Mouse (Mus musculus) liver, embryonic 12.5 days (tissue): ENCODE data around the gene Chit1. TPM values are rescaled to one million over a fixed set of nuclear protein-coding genes. Genes with fewer than 3 reads are reported as not detected.
A peak's percentile ranks its signal among the peaks of the same experiment; 100 is the strongest.

Source experiments
- ATAC-seq: fragments of 200-750 bp; cut with Nextera tagmentation; 2 replicates; pipeline ENCODE4 v1.8.0; 2017; ENCODE audit warnings: moderate number of reproducible peaks, mild to moderate bottlenecking, moderate library complexity
- H3K27ac ChIP-seq: fragments of 300-500 bp; sonication (generic); 2 replicates; pipeline ENCODE4 v1.5.1; 2016; ENCODE audit warnings: mild to moderate bottlenecking
- H3K27me3 ChIP-seq: fragments of 300-500 bp; sonication (generic); replicated peaks from 2 replicates; pipeline ENCODE4 v1.6.1; 2016; ENCODE audit warnings: mild to moderate bottlenecking, moderate library complexity
- H3K36me3 ChIP-seq: fragments of 300-500 bp; sonication (generic); 2 replicates; pipeline ENCODE4 v1.6.1; 2016; ENCODE audit warnings: mild to moderate bottlenecking, moderate library complexity
- H3K4me1 ChIP-seq: fragments of 300-500 bp; sonication (generic); 2 replicates; pipeline ENCODE4 v1.6.1; 2016
- H3K4me2 ChIP-seq: fragments of 300-500 bp; sonication (generic); 2 replicates; pipeline ENCODE4 v1.6.1; 2016; ENCODE audit warnings: mild to moderate bottlenecking, moderate library complexity
- H3K4me3 ChIP-seq: fragments of 300-500 bp; sonication (generic); 2 replicates; pipeline ENCODE4 v1.5.1; 2016; ENCODE audit warnings: mild to moderate bottlenecking, moderate library complexity
- H3K9ac ChIP-seq: fragments of 300-500 bp; sonication (generic); 2 replicates; pipeline ENCODE4 v1.6.1; 2016; ENCODE audit warnings: mild to moderate bottlenecking, moderate library complexity
- H3K9me3 ChIP-seq: fragments of 300-500 bp; sonication (generic); replicated peaks from 2 replicates; pipeline ENCODE4 v1.6.1; 2016; ENCODE audit warnings: mild to moderate bottlenecking, moderate library complexity
- WGBS: fragments of 180-500 bp; shearing (Covaris S2); methylation state at CpG from one replicate; pipeline ENCODE4 v1.1.7; 2016; ENCODE audit not compliant: insufficient replicate concordance; 5-methylcytosine and 5-hydroxymethylcytosine counted together
- polyA plus RNA-seq: library from polyadenylated mRNA; unstranded; fragments of >200 nt; fragmentation: Nextera tagmentation; extraction: Ambion mirVana; gene quantifications from 2 replicates; pipeline ENCODE4 v1.2.1, GENCODE M21; 2016

Gene Chit1
- polyA plus RNA-seq, 1 experiment from 2014 or later: 0.07 TPM

DNA sequence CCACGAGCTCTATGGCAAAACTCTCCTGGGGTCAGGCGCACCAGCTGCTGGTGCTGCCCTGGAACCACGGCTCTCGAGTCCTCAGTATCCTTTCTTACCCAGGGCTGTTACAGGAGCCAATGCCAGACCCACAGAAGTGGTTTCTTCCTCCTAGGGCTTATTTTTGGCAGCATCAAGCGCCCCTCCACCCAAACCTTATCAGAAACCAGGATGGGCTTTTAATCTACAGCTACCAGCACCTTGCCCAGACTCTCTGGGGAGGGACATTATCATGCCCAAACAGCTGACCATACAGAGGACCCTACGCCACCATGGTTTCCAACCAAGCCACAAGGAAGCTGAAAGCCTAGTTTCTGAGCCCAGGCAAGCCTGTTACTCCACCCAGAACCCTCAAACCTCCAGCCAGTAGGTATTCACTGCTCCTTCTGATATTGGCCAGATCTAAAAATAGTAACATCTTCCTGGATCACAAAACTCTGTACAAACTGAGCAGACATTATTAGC, 37.9 kb upstream of the Chit1 start:
- peak; percentile 93 for ATAC-seq
- H3K9ac ChIP-seq: peak overlapping the region; percentile 96
- H3K27ac ChIP-seq: peak overlapping the region; percentile 99
- H3K4me3 ChIP-seq: peak overlapping the region; percentile 84
- H3K36me3 ChIP-seq: peaks cover 38% of the 10 kb centered on the region
- WGBS: 14% methylated on average over 6 of the region's 6 CpGs
- peaks cover 5% of the 10 kb centered on the region for H3K27me3 ChIP-seq
- peak overlapping the region; percentile 73 for H3K4me2 ChIP-seq
- H3K9me3 ChIP-seq: no peaks in the 10 kb centered on the region
- H3K4me1 ChIP-seq: peaks cover 87% of the 10 kb centered on the region

DNA sequence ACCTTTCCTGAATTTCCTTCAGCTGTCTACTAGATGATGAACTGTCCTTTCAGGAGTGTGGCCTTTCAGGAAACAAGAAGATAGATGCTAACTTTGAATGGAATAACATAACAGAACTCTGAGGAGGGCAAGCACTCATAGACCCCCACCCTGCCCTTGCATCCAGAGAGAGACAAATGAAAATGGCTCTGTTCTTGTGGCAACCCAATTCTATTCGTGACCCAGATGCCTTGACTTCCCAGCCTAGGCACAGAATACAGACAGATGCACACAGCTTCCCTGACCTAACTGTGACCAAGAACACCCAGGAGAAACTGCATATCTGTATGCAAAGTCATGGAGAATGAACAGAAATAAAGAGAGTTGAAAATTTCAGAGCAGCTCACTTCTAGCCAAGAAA, 37.4 kb upstream of the Chit1 start:
- H3K9ac ChIP-seq: peak overlapping the region; percentile 96
- no peaks in the 10 kb centered on the region for H3K9me3 ChIP-seq
- H3K27ac ChIP-seq: peak overlapping the region; percentile 99
- peaks cover 87% of the 10 kb centered on the region for H3K4me1 ChIP-seq
- peak overlapping the region; percentile 73 for H3K4me2 ChIP-seq
- WGBS: 51% methylated on average over 1 of the region's 1 CpGs
- no peak for ATAC-seq
- no peaks in the 10 kb centered on the region for H3K27me3 ChIP-seq
- H3K4me3 ChIP-seq: peak overlapping the region; percentile 84
- H3K36me3 ChIP-seq: peaks cover 38% of the 10 kb centered on the region

DNA sequence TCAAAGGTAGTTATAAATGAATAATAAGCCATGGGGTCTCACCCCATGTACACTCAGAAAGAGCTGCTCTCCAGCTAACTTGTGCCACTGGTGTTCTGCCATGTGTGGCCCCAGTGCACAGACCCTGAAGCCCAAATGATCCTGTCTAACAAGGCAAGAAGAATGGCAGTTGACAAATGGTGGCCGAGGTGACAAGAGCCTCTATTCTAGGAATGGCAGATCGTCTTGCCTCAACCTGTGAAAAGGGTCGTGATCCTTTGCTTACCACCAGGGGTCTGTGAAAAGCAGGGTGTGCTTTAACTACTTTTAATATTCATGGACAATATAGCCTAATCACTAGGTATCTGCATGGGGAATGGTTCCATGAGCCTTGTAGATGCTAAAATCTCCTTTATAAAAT, 36.9 kb upstream of the Chit1 start:
- H3K9ac ChIP-seq: peak overlapping the region; percentile 96
- no peaks in the 10 kb centered on the region for H3K27me3 ChIP-seq
- no peaks in the 10 kb centered on the region for H3K9me3 ChIP-seq
- peaks cover 85% of the 10 kb centered on the region for H3K4me1 ChIP-seq
- H3K4me2 ChIP-seq: peak overlapping the region; percentile 73
- peak overlapping the region; percentile 99 for H3K27ac ChIP-seq
- 67% methylated on average over 3 of the region's 3 CpGs for WGBS
- H3K4me3 ChIP-seq: peak overlapping the region; percentile 84
- no peak for ATAC-seq
- peaks cover 38% of the 10 kb centered on the region for H3K36me3 ChIP-seq

DNA sequence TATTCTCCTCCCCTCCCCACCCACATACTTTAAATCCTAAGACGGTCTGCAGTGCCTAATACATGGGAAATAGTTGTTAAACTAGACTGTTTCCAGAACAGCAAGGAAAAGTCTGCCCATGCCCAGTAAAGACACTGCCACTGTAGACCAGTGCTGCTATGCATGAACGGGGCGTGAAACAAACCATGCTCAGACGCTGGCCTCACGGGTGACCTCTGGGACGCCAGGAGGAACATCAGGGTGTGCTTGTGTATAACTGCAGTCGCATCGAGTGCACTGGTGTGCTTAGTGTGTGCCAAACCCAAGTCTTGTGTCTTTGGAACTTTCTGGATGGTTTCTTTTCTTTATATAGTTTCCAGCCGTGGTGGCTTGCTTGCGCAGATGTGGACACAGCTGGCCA, 36.4 kb upstream of the Chit1 start:
- Histone ChIP-seq H3K4me2 (peak overlapping the region; percentile 73), H3K27ac (peak overlapping the region; percentile 99), H3K27me3 (no peaks in the 10 kb centered on the region), H3K9ac (peak overlapping the region; percentile 96), H3K4me1 (peaks cover 84% of the 10 kb centered on the region), H3K4me3 (peak overlapping the region; percentile 84), H3K36me3 (peaks cover 38% of the 10 kb centered on the region), H3K9me3 (no peaks in the 10 kb centered on the region)
- ATAC-seq: no peak
- 87% methylated on average over 10 of the region's 10 CpGs for WGBS

DNA sequence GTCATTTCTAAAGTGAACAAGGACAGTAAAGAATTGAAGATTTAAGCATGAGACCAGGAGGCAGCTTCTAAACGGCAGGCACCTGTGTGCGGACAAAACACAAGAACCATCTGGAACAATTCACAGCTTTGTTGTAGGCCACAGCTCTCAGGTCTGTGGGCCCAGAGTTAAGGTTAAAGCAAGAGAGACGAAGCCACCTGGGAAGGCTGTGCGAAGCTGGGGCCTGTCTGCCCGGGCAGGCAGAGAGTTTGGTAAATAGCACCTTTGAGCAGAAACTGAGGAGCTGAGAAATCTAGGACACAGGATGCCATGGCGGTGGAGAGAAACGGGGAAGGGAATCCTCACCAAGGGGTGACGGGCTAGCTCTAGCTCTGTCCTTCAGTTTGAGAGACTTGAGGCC, 35.5 kb upstream of the Chit1 start:
- Histone ChIP-seq H3K9me3 (no peaks in the 10 kb centered on the region), H3K27me3 (no peaks in the 10 kb centered on the region), H3K4me1 (peaks cover 84% of the 10 kb centered on the region), H3K9ac (peak overlapping the region; percentile 96), H3K4me3 (peak overlapping the region; percentile 84), H3K27ac (peak overlapping the region; percentile 99), H3K36me3 (peaks cover 38% of the 10 kb centered on the region), H3K4me2 (peak overlapping the region; percentile 73)
- no peak for ATAC-seq
- WGBS: 91% methylated on average over 8 of the region's 8 CpGs

DNA sequence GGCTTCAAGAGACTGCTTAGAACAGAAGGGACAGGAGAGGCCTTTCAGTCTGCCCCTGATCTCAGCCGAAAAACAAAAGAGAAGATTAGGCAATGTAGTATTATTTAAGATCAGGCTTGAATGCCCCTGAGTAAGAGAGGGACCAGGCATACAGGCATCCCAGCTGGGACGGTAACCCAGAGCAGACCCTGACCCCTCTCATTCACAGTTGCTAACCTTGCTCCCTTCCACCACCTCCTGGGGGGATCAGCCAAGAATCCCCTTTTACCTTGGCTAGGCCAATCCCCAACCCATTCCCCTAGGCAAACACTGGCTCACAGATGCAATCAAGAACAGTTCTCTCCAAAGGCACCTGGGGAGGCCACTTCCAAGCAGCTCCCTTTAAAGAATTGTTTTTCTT, 34.3 kb upstream of the Chit1 start:
- peak overlapping the region; percentile 99 for H3K27ac ChIP-seq
- 68% methylated on average over 2 of the region's 2 CpGs for WGBS
- no peak for ATAC-seq
- peak overlapping the region; percentile 73 for H3K4me2 ChIP-seq
- H3K9ac ChIP-seq: peak overlapping the region; percentile 96
- H3K27me3 ChIP-seq: no peaks in the 10 kb centered on the region
- H3K4me1 ChIP-seq: peaks cover 84% of the 10 kb centered on the region
- no peaks in the 10 kb centered on the region for H3K9me3 ChIP-seq
- H3K4me3 ChIP-seq: peak overlapping the region; percentile 84
- peaks cover 38% of the 10 kb centered on the region for H3K36me3 ChIP-seq

GRCm38 (mm10) chr1:134077389-134078060, 33.5 kb upstream of the Chit1 start:
- peak overlapping the region; percentile 84 for H3K4me3 ChIP-seq
- WGBS: 17% methylated on average over 14 of the region's 14 CpGs
- no peak for ATAC-seq
- peak overlapping the region; percentile 99 for H3K27ac ChIP-seq
- no peaks in the 10 kb centered on the region for H3K9me3 ChIP-seq
- H3K4me2 ChIP-seq: peak overlapping the region; percentile 73
- no peaks in the 10 kb centered on the region for H3K27me3 ChIP-seq
- H3K9ac ChIP-seq: peak overlapping the region; percentile 96
- peaks cover 38% of the 10 kb centered on the region for H3K36me3 ChIP-seq
- H3K4me1 ChIP-seq: peaks cover 84% of the 10 kb centered on the region

GRCm38 (mm10) chr1:134078061-134078795, 32.8 kb upstream of the Chit1 start:
- peaks cover 38% of the 10 kb centered on the region for H3K36me3 ChIP-seq
- peak overlapping the region; percentile 84 for H3K4me3 ChIP-seq
- WGBS: 3% methylated on average over 19 of the region's 19 CpGs
- peak overlapping the region; percentile 73 for H3K4me2 ChIP-seq
- H3K27me3 ChIP-seq: no peaks in the 10 kb centered on the region
- peaks cover 84% of the 10 kb centered on the region for H3K4me1 ChIP-seq
- peak overlapping the region; percentile 99 for H3K27ac ChIP-seq
- peak overlapping the region; percentile 96 for H3K9ac ChIP-seq
- H3K9me3 ChIP-seq: no peaks in the 10 kb centered on the region
- peak; percentile 68 for ATAC-seq

DNA sequence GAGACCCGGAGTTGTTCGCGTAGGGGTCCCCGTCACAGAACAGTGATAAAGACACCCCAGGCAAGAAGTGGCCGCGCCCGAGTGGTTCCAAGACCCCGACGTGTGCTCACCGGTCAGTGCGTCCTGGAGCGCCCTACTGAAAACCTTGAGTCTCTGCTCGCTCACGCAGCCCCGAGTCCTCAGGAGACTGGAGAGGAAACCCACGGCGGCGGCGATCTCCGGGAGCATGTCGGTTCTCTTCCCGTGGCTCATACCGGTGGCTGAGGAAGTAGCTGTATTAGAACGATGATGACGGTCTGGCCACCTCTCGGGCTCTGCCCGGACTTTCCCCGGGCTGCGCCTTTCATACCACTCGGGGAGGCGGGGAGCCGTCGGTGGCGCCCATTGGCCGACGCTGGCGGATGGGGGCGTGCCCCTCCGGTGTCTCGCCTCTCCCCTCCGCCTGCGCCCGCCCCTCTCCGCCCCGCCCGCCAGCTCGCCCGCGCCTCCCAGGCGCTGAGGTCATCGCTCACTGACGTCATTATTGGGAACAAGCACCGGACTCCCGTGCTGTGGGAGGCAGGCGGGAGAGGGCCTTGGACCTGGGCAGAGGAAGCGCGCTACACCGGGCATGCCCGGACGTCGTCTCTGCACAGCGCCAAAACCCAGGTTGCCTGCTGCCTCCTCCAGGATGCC, 32.1 kb upstream of the Chit1 start, which contains the start of gene Btg2:
Btg2 (minus strand) TSS at position 319 of the 675 bp plus-strand sequence.
- Histone ChIP-seq H3K4me1 (peaks cover 84% of the 10 kb centered on the region), H3K4me2 (peak within 1 kb of the TSS; percentile 73), H3K27ac (peak within 1 kb of the TSS; percentile 99), H3K4me3 (peak within 1 kb of the TSS; percentile 84), H3K27me3 (no peaks in the 10 kb centered on the region), H3K36me3 (peaks cover 38% of the 10 kb centered on the region), H3K9ac (peak within 1 kb of the TSS; percentile 96), H3K9me3 (no peaks in the 10 kb centered on the region)
- ATAC-seq: peak; percentile 87
- under 1% methylated on average over 61 of the region's 62 CpGs for WGBS

DNA sequence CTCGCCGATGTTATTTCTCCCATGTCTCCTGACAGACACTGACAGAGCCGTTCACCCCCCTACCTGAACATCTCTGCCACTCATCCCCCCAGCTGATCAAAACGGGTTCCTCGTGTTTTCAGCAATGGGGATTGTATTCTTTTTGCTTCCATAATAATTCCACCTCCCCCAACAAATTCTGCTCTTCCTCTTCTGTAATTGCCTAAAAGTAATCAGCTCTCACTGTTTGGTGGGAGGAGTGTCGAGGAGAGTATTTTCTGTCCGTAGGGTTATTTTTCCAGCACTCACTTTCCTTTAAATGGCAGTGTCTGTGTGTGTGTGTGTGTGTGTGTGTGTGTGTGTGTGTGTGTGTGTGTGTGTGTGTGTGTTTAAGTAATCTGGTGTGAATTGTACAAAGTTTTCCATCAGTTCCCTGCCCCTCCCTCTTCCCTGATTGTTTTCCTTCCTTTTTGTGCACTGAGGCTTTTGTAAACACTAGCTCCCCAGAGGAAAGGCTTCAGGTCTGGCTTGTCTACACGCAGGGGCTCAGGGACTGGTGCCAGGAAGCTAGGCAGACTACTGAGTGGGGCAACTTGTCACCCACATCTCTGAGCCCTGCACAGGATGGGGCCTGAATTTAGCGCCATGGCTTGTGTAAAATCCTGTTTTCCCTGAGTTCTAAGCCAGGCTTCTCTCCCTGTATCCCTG, 31.4 kb upstream of the Chit1 start:
- Histone ChIP-seq H3K27ac (peak overlapping the region; percentile 88), H3K4me1 (peaks cover 84% of the 10 kb centered on the region), H3K9me3 (no peaks in the 10 kb centered on the region), H3K4me2 (peak overlapping the region; percentile 73), H3K4me3 (peak overlapping the region; percentile 84), H3K9ac (peak overlapping the region; percentile 96), H3K36me3 (peaks cover 32% of the 10 kb centered on the region), H3K27me3 (no peaks in the 10 kb centered on the region)
- no peak for ATAC-seq
- WGBS: 7% methylated on average over 9 of the region's 9 CpGs

GRCm38 (mm10) chr1:134080406-134080805, 30.6 kb upstream of the Chit1 start:
- Histone ChIP-seq H3K27me3 (no peaks in the 10 kb centered on the region), H3K9me3 (no peaks in the 10 kb centered on the region), H3K9ac (peak overlapping the region; percentile 96), H3K4me3 (no peak overlapping the region), H3K36me3 (peaks cover 24% of the 10 kb centered on the region), H3K4me1 (peaks cover 84% of the 10 kb centered on the region), H3K27ac (peak overlapping the region; percentile 88), H3K4me2 (peak overlapping the region; percentile 73)
- no peak for ATAC-seq
- WGBS: 50% methylated on average over 4 of the region's 4 CpGs
